16 mouse cellular contexts compared by ENCODE assay signal in genomic region chr14:22269812-22270211, GRCm38 (mm10).
A peak's percentile ranks its signal among the peaks of the same experiment; 100 is the strongest.
DNase-seq lines count a peak whose midpoint lies in the region; ATAC-seq lines count a peak whose summit lies in the region.
"Had no signal": no experiment of that assay in that cellular context is flagged by ENCODE, and none has a peak within 500 bp of the region (broad histone marks: within the 10 kb centered on the region; RNA-seq: fewer than 3 reads in every experiment).

No protein-coding gene starts in this region.

- no peak overlapping the region for H3K4me2 ChIP-seq in lung, embryonic 16.5 days (ENCODE audit: low read depth, low read length)
- H3K4me2 ChIP-seq: forebrain, embryonic 13.5 days; hindbrain, embryonic 12.5 days; limb, embryonic 12.5 days; midbrain, embryonic 15.5 days had no signal

- WGBS in lung, embryonic 16.5 days, result 67% methylated on average over 9 of the region's 9 CpGs

- no peaks in the 10 kb centered on the region for H3K27me3 ChIP-seq in lung, embryonic 16.5 days (ENCODE audit: control insufficient read depth, insufficient read depth, low read depth, low read length)
- H3K27me3 ChIP-seq: hindbrain, embryonic 12.5 days; midbrain, embryonic 15.5 days had no signal

- intact Hi-C loops in left cerebral cortex, postnatal 14 days (cut with DNase I), result no loop called here

- H3K9me3 ChIP-seq in lung, embryonic 16.5 days (ENCODE audit: control insufficient read depth, low read length), result no peaks in the 10 kb centered on the region
- H3K9me3 ChIP-seq: forebrain, embryonic 13.5 days; hindbrain, embryonic 12.5 days; limb, embryonic 12.5 days; midbrain, embryonic 15.5 days had no signal

- peak; percentile 35 for DNase-seq in adrenal gland, postnatal 14 days
- DNase-seq in adrenal gland, postnatal 10 days, result no peak
- peak; percentile 68 for DNase-seq in kidney, postnatal 10 days
- DNase-seq in right cerebral cortex, postnatal 14 days, result no peak
- no peak for DNase-seq in left cerebral cortex, postnatal 14 days (ENCODE audit: low spot score in 2 of 2)
- no peak for DNase-seq in frontal cortex, postnatal 10 days (ENCODE audit: low spot score in 2 of 2)
- DNase-seq: adrenal gland, adult 8-10 months; cerebellum, adult 8-10 months; thymus, postnatal 4 days had no signal

- H3K27ac ChIP-seq in lung, embryonic 16.5 days (ENCODE audit: low read length), result no peak overlapping the region
- H3K27ac ChIP-seq: forebrain, embryonic 13.5 days; hindbrain, embryonic 12.5 days; limb, embryonic 12.5 days; midbrain, embryonic 15.5 days had no signal

- peak; percentile 53 for ATAC-seq in CD4-positive, CD25-positive, alpha-beta regulatory T cell, adult 4 months
- ATAC-seq in lung, embryonic 16.5 days (ENCODE audit: low read depth), result peak; percentile 87
- ATAC-seq: forebrain, embryonic 13.5 days; intestine, postnatal 0 days; midbrain, embryonic 15.5 days had no signal

- no peaks in the 10 kb centered on the region for H3K36me3 ChIP-seq in lung, embryonic 16.5 days (ENCODE audit: control insufficient read depth, insufficient read depth, low read length)
- H3K36me3 ChIP-seq: hindbrain, embryonic 12.5 days; limb, embryonic 12.5 days; midbrain, embryonic 15.5 days had no signal

- no peaks in the 10 kb centered on the region for H3K4me1 ChIP-seq in lung, embryonic 16.5 days (replicated peaks; ENCODE audit: control insufficient read depth, insufficient read depth, low read length)
- H3K4me1 ChIP-seq: forebrain, embryonic 13.5 days; hindbrain, embryonic 12.5 days; midbrain, embryonic 15.5 days had no signal

- no peak overlapping the region for H3K9ac ChIP-seq in lung, embryonic 16.5 days (ENCODE audit: low read length)
- H3K9ac ChIP-seq: forebrain, embryonic 13.5 days; hindbrain, embryonic 12.5 days; limb, embryonic 12.5 days; midbrain, embryonic 15.5 days had no signal

- H3K4me3 ChIP-seq in lung, embryonic 16.5 days (ENCODE audit: low read length), result no peak overlapping the region
- H3K4me3 ChIP-seq: forebrain, embryonic 13.5 days; hindbrain, embryonic 12.5 days; limb, embryonic 12.5 days; midbrain, embryonic 15.5 days had no signal

Comparison
In these comparisons a context has a peak if more than half of its experiments do, and no peak if none do; other contexts are left out.
1. DNase-seq: peak in adrenal gland, postnatal 14 days (single experiment) and kidney, postnatal 10 days (single experiment); none in adrenal gland, postnatal 10 days (single experiment), right cerebral cortex, postnatal 14 days (single experiment), left cerebral cortex, postnatal 14 days (0 of 2) and frontal cortex, postnatal 10 days (0 of 2).